Mouse (Mus musculus) CH12.LX (cell line): ENCODE data around the gene Ryr3. TPM values are rescaled to one million over a fixed set of nuclear protein-coding genes. Genes with fewer than 3 reads are reported as not detected.

Source experiments
- DNase-seq: peaks from one replicate; pipeline ENCODE4 v3.0.0-alpha.2; 2013; ENCODE audit errors: extremely low read depth
- H3K27ac ChIP-seq: 2 replicates; pipeline ENCODE4 v1.5.1; 2012; ENCODE audit warnings: low read depth, mild to moderate bottlenecking, control low read depth, moderate library complexity; ENCODE audit not compliant: insufficient read depth
- H3K27me3 ChIP-seq: replicated peaks from 2 replicates; pipeline ENCODE3; 2012; ENCODE audit warnings: inconsistent platforms
- H3K36me3 ChIP-seq, 2 experiments: replicated peaks in 1 of 2; 2 replicates each; pipeline versions ENCODE3 to v1.6.1; 2012; ENCODE audit warnings: inconsistent platforms in 1 of 2, low read length in 1 of 2, mild to moderate bottlenecking in 1 of 2, mixed read lengths in 1 of 2, moderate library complexity in 1 of 2; ENCODE audit not compliant: control insufficient read depth in 1 of 2, insufficient read depth in 1 of 2
- H3K4me1 ChIP-seq, 2 experiments: 2 replicates each; pipeline ENCODE4 v1.6.1; 2012; ENCODE audit warnings: inconsistent platforms in 1 of 2, moderate library complexity in 1 of 2; ENCODE audit not compliant: insufficient read depth in 2 of 2, control insufficient read depth in 1 of 2
- H3K4me2 ChIP-seq: 2 replicates; pipeline ENCODE4 v1.6.1; 2012; ENCODE audit warnings: low read depth, mild to moderate bottlenecking, control low read depth; ENCODE audit not compliant: poor library complexity, insufficient read depth, severe bottlenecking
- H3K4me3 ChIP-seq, 3 experiments: fragments of 150-350 bp in 1 of 3; sonication (generic) in 1 of 3; replicated peaks in 1 of 3; 2 replicates each; pipeline versions ENCODE3 to v1.5.1; 2011 to 2012; ENCODE audit warnings: low read depth in 2 of 3, low read length in 2 of 3, mild to moderate bottlenecking in 2 of 3, moderate library complexity in 2 of 3, control low read depth in 1 of 3, improper control_type of control experiment in 1 of 3, inconsistent platforms in 1 of 3, mixed read lengths in 1 of 3; ENCODE audit not compliant: poor library complexity in 1 of 3
- H3K79me2 ChIP-seq: replicated peaks from 2 replicates; pipeline ENCODE4 v1.6.1; 2012; ENCODE audit warnings: mild to moderate bottlenecking, moderate library complexity; ENCODE audit not compliant: control insufficient read depth, poor library complexity, insufficient read depth, severe bottlenecking; ENCODE audit errors: extremely low read depth
- H3K9ac ChIP-seq: 2 replicates; pipeline ENCODE4 v1.6.1; 2012; ENCODE audit warnings: low read depth, mild to moderate bottlenecking, control low read depth, moderate library complexity; ENCODE audit not compliant: insufficient read depth
- H3K9me3 ChIP-seq: replicated peaks from 2 replicates; pipeline ENCODE3; 2012; ENCODE audit warnings: low read length, inconsistent platforms, mixed read lengths
- BHLHE40 ChIP-seq: IDR thresholded peaks from 2 replicates; pipeline ENCODE4 v1.6.1; 2011; ENCODE audit warnings: mild to moderate bottlenecking, low read depth, low read length, improper control_type of control experiment
- CHD1 ChIP-seq: IDR thresholded peaks from 2 replicates; pipeline ENCODE4 v1.6.1; 2012; ENCODE audit warnings: low read depth, low read length, improper control_type of control experiment, inconsistent platforms
- CTCF ChIP-seq, 2 experiments: IDR thresholded peaks in 1 of 2; conservative IDR thresholded peaks in 1 of 2; 2 replicates each; pipeline ENCODE4 v1.5.1; 2011 to 2012; ENCODE audit warnings: low read depth in 2 of 2, low read length in 2 of 2, improper control_type of control experiment in 1 of 2, inconsistent platforms in 1 of 2, mild to moderate bottlenecking in 1 of 2, moderate library complexity in 1 of 2
- E2F4 ChIP-seq: IDR thresholded peaks from 2 replicates; pipeline ENCODE4 v1.6.1; 2011; ENCODE audit warnings: low read depth, low read length, improper control_type of control experiment; ENCODE audit not compliant: insufficient replicate concordance
- EP300 ChIP-seq: IDR thresholded peaks from 2 replicates; pipeline ENCODE4 v1.6.1; 2011; ENCODE audit warnings: low read length, improper control_type of control experiment
- JUND ChIP-seq: conservative IDR thresholded peaks from 2 replicates; pipeline ENCODE4 v1.6.1; 2011; ENCODE audit warnings: low read depth, low read length, improper control_type of control experiment
- KAT2A ChIP-seq: IDR thresholded peaks from 2 replicates; pipeline ENCODE4 v1.6.1; 2012; ENCODE audit warnings: low read length, improper control_type of control experiment, inconsistent platforms; ENCODE audit not compliant: insufficient replicate concordance
- MAZ ChIP-seq: IDR thresholded peaks from 2 replicates; pipeline ENCODE4 v1.6.1; 2012; ENCODE audit warnings: low read depth, mild to moderate bottlenecking, inconsistent platforms, low read length, improper control_type of control experiment, moderate library complexity
- MYC ChIP-seq: IDR thresholded peaks from 2 replicates; pipeline ENCODE4 v1.6.1; 2011; ENCODE audit warnings: low read depth, mild to moderate bottlenecking, improper control_type of control experiment, low read length
- NELFE ChIP-seq: IDR thresholded peaks from 2 replicates; pipeline ENCODE4 v1.6.1; 2011; ENCODE audit warnings: low read depth, low read length, improper control_type of control experiment
- NRF1 ChIP-seq: IDR thresholded peaks from 2 replicates; pipeline ENCODE4 v1.6.1; 2014; ENCODE audit warnings: low read depth, mild to moderate bottlenecking, inconsistent platforms, low read length, improper control_type of control experiment, moderate library complexity
- PAX5 ChIP-seq: IDR thresholded peaks from 2 replicates; pipeline ENCODE4 v1.6.1; 2012; ENCODE audit warnings: low read length, inconsistent platforms, mixed read lengths
- POLR2A ChIP-seq: IDR thresholded peaks from 2 replicates; pipeline ENCODE4 v1.6.1; 2011; ENCODE audit warnings: low read depth, mild to moderate bottlenecking, improper control_type of control experiment, low read length
- SIN3A ChIP-seq: IDR thresholded peaks from 2 replicates; pipeline ENCODE4 v1.6.1; 2012; ENCODE audit warnings: low read length, improper control_type of control experiment, inconsistent platforms
- USF1 ChIP-seq: IDR thresholded peaks from 2 replicates; pipeline ENCODE4 v1.6.1; 2014; ENCODE audit warnings: low read depth, mild to moderate bottlenecking, inconsistent platforms, low read length, improper control_type of control experiment
- ZKSCAN1 ChIP-seq: IDR thresholded peaks from 2 replicates; pipeline ENCODE4 v1.6.1; 2012; ENCODE audit warnings: low read depth, inconsistent platforms, low read length, improper control_type of control experiment, borderline replicate concordance
- ZMIZ1 ChIP-seq: IDR thresholded peaks from 2 replicates; pipeline ENCODE4 v1.6.1; 2012; ENCODE audit warnings: low read depth, mild to moderate bottlenecking, inconsistent platforms, low read length, improper control_type of control experiment
- ZNF384 ChIP-seq: IDR thresholded peaks from 2 replicates; pipeline ENCODE4 v1.6.1; 2012; ENCODE audit warnings: low read depth, low read length, improper control_type of control experiment, inconsistent platforms
- dilution Hi-C: fragments of 300-500 bp; cut with MboI; formaldehyde crosslinking; loops from 2 replicates; pipeline ENCODE4 v1.14.3; 2020; ENCODE audit warnings: low sequenced_read_pairs; ENCODE audit not compliant: extremely low pct_unique_long_range_greater_than_20kb, extremely low pct_ligation_motif_present
- in situ Hi-C: fragments of 300-500 bp; cut with MboI; formaldehyde crosslinking; loops from 3 replicates; pipeline ENCODE4 v1.14.3; 2019; ENCODE audit warnings: low sequenced_read_pairs, low pct_ligation_motif_present, low pct_unique_long_range_greater_than_20kb, mixed read lengths
- polyA plus RNA-seq: library from polyadenylated mRNA; unstranded; fragments of >175 nt; gene quantifications from 2 replicates; pipeline ENCODE4 v1.2.1, GENCODE M21; 2012; ENCODE audit warnings: low read depth; ENCODE audit not compliant: insufficient read length
- total RNA-seq, 2 experiments: library from RNA; depleted of rRNA; stranded (reverse); fragments of 300-350 nt in 1 of 2; fragments of >200 nt in 1 of 2; gene quantifications; 2 replicates each; pipeline ENCODE4 v1.2.3; 2012 to 2014

The Ryr3 gene
- 0.08 and 0.17 TPM in 2 replicates for total RNA-seq (2012; rRNA removed)
- 0.16 and 0.22 TPM in 2 replicates for total RNA-seq (2014; rRNA removed)
- 0.29 and 0.40 TPM in 2 replicates for polyA plus RNA-seq

DNA sequence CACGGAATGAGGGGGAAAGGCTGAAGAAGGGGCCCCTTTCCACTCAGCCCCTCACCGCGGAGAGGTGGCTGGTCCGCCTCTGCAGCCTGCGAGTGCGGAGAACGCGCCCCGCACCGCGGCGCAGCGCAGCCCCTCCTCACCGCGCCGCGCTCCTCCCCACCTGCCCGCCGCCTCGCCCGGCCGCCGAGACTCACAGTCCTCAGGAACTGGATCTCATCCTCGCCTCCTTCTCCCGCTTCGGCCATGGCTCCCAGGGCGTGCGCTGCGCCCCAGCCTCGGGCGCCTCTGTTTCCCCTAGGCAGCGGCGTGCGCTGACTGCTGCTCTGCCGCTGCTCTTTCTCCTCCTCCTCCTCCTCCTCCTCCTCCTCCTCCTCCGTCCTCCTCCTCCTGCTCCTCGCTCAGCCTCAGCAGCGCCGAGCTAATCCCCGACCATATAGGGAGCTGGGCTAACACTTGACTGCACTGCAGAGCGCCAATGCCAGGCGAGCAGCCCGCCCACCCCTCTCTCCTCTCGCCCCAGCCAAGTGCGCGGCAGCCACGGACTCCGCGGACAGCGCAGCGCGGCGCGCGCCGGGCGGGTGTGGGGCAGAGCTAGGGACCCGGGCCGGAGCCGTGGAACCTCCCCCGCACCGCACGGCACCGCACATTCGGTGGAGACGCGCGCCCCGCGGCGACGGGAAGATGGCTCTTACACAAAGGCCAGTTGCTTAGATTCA, at the start of gene Ryr3:
Gene Ryr3, minus strand, starts transcription at position 351 of the 716 bp plus-strand sequence.
- Histone ChIP-seq H3K27ac (no peak within 1 kb of the TSS), H3K4me1 (no peaks in the 10 kb centered on the region), H3K36me3 (no peaks in the 10 kb centered on the region), H3K4me2 (no peak within 1 kb of the TSS)
- TF ChIP-seq CTCF (conservative IDR thresholded peaks at IDR 0.05 in 1 of 2, IDR thresholded peaks at IDR 0.05 in 1 of 2; ENCODE audit: low read depth in 2 of 2, low read length in 2 of 2) (no peak), JUND (no peak), NELFE (no peak), NRF1 (no peak), E2F4 (no peak), CHD1 (no peak), ZNF384 (no peak)
- TF ChIP-seq, all 38 proteins: peak for 0
- Histone ChIP-seq H3K27me3 (no peaks in the 10 kb centered on the region), H3K79me2 (no peaks in the 10 kb centered on the region), H3K9ac (no peak within 1 kb of the TSS), H3K4me3 (no peak within 1 kb of the TSS), H3K9me3 (no peaks in the 10 kb centered on the region)
- dilution Hi-C loops (no loop called here), in situ Hi-C loops (no loop called here)
- no peak for DNase-seq

DNA sequence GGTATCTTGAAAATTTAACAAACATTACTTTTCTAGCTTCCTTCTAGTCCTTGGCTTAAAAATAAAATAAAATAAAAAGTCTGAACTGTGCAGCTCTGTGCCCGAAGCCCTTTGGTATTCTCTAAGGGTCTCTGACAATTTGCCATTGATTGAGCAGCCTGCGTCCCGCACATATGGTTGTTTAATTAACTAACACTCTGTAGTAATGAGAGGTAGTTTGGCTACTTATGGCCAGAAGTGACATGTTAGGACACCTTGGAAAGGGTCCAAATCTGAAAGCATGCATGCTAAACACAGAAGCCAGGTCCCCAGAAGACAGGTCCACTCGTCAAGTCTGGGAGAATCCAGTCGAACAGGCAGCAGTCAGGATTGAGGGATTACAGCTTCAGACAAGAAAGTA, 22.0 kb upstream of the Ryr3 start:
- Histone ChIP-seq H3K4me3 (no peak overlapping the region), H3K27ac (no peak overlapping the region), H3K4me1 (no peaks in the 10 kb centered on the region), H3K27me3 (no peaks in the 10 kb centered on the region), H3K36me3 (no peaks in the 10 kb centered on the region), H3K4me2 (no peak overlapping the region), H3K9ac (no peak overlapping the region), H3K9me3 (no peaks in the 10 kb centered on the region), H3K79me2 (no peaks in the 10 kb centered on the region)
- DNase-seq: no peak
- dilution Hi-C loops: no loop called here
- TF ChIP-seq ZNF384 (no peak), MYC (no peak), SIN3A (no peak), PAX5 (no peak), KAT2A (no peak), USF1 (no peak), MAZ (no peak), EP300 (no peak), ZMIZ1 (no peak), CTCF (conservative IDR thresholded peaks at IDR 0.05 in 1 of 2, IDR thresholded peaks at IDR 0.05 in 1 of 2; ENCODE audit: low read depth in 2 of 2, low read length in 2 of 2) (no peak), ZKSCAN1 (no peak), BHLHE40 (no peak), NRF1 (no peak), POLR2A (no peak)
- in situ Hi-C loops: no loop called here
